Comparison of ENCODE assay signal across 8 mouse cellular contexts in genomic region chr11:6472076-6472475, GRCm38 (mm10). TPM values are rescaled to one million over a fixed set of nuclear protein-coding genes. Genes with fewer than 3 reads are reported as not detected.
DNase-seq lines count a peak whose midpoint lies in the region; ATAC-seq and TF ChIP-seq lines count a peak whose summit lies in the region.

No protein-coding gene starts in this region.

- H3K36me3 ChIP-seq in liver, embryonic 11.5 days (ENCODE audit: control insufficient read depth, insufficient read depth, low read length) = 0 out of 2 replicates have a peak, but pooled peaks cover 6% of the 10 kb centered on the region
- no peaks in the 10 kb centered on the region for H3K36me3 ChIP-seq in embryonic facial prominence, embryonic 11.5 days (replicated peaks; ENCODE audit: control insufficient read depth, insufficient read depth, low read depth, low read length)
- H3K36me3 ChIP-seq in intestine, postnatal 0 days (ENCODE audit: control insufficient read depth, insufficient read depth) = peaks cover under 1% of the 10 kb centered on the region; the same call in 1 of the 2 replicates
- no peaks in the 10 kb centered on the region for H3K36me3 ChIP-seq in neural tube, embryonic 15.5 days

- DNase-seq in liver, embryonic 11.5 days (ENCODE audit: low spot score) = no peak
- DNase-seq in liver = no peak
- DNase-seq in embryonic facial prominence, embryonic 11.5 days (ENCODE audit: low spot score) = no peak
- no peak for DNase-seq in gastrocnemius, postnatal 36 days
- DNase-seq in left cerebral cortex, postnatal 14 days (ENCODE audit: low spot score in 2 of 2) = no peak
- DNase-seq in gastrocnemius, adult 8-10 months (ENCODE audit: low spot score in 2 of 2) = no peak

- TF ChIP-seq CTCF in intestine, postnatal 0 days (IDR thresholded peaks at IDR 0.05; ENCODE audit: low read depth) = no peak

- peak overlapping the region; percentile 3; the same call in 1 of the 2 replicates for H3K9ac ChIP-seq in liver, embryonic 11.5 days (ENCODE audit: low read depth, low read length)
- no peak overlapping the region; the same call in 1 of the 2 replicates for H3K9ac ChIP-seq in embryonic facial prominence, embryonic 11.5 days (replicated peaks; ENCODE audit: low read length)
- no peak overlapping the region for H3K9ac ChIP-seq in intestine, postnatal 0 days (ENCODE audit: low read depth, low read length)
- H3K9ac ChIP-seq in neural tube, embryonic 15.5 days (replicated peaks) = peak overlapping the region; percentile 39

- no peak overlapping the region for H3K27ac ChIP-seq in liver, embryonic 11.5 days (ENCODE audit: low read depth, low read length)
- no peak overlapping the region for H3K27ac ChIP-seq in embryonic facial prominence, embryonic 11.5 days (replicated peaks; ENCODE audit: low read depth, low read length)
- no peak overlapping the region for H3K27ac ChIP-seq in intestine, postnatal 0 days (ENCODE audit: low read depth, low read length)
- H3K27ac ChIP-seq in neural tube, embryonic 15.5 days (replicated peaks) = no peak overlapping the region

- H3K4me1 ChIP-seq in liver, embryonic 11.5 days (replicated peaks; ENCODE audit: control insufficient read depth, insufficient read depth, low read length) = peaks cover 30% of the 10 kb centered on the region
- H3K4me1 ChIP-seq in embryonic facial prominence, embryonic 11.5 days (ENCODE audit: control insufficient read depth, insufficient read depth, low read length) = no peaks in the 10 kb centered on the region
- H3K4me1 ChIP-seq in intestine, postnatal 0 days (replicated peaks; ENCODE audit: control insufficient read depth, insufficient read depth, low read length) = peaks cover 7% of the 10 kb centered on the region
- H3K4me1 ChIP-seq in neural tube, embryonic 15.5 days = peaks cover 60% of the 10 kb centered on the region

- peak overlapping the region; percentile 49 for H3K4me3 ChIP-seq in liver, embryonic 11.5 days (ENCODE audit: low read depth, low read length)
- H3K4me3 ChIP-seq in embryonic facial prominence, embryonic 11.5 days (ENCODE audit: low read depth, low read length) = peak overlapping the region; percentile 31
- H3K4me3 ChIP-seq in intestine, postnatal 0 days (ENCODE audit: low read depth, low read length) = peak overlapping the region; percentile 29
- H3K4me3 ChIP-seq in neural tube, embryonic 15.5 days (replicated peaks) = peak overlapping the region; percentile 38

- H3K9me3 ChIP-seq in liver, embryonic 11.5 days (ENCODE audit: control insufficient read depth, low read length) = no peaks in the 10 kb centered on the region
- H3K9me3 ChIP-seq in embryonic facial prominence, embryonic 11.5 days (replicated peaks; ENCODE audit: control insufficient read depth, low read length) = no peaks in the 10 kb centered on the region
- no peaks in the 10 kb centered on the region for H3K9me3 ChIP-seq in intestine, postnatal 0 days (ENCODE audit: control insufficient read depth)
- no peaks in the 10 kb centered on the region for H3K9me3 ChIP-seq in neural tube, embryonic 15.5 days (replicated peaks)

- intact Hi-C loops in gastrocnemius, postnatal 36 days (cut with DNase I) = no loop called here
- intact Hi-C loops in left cerebral cortex, postnatal 14 days (cut with DNase I) = loop anchor here (10.0 kb wide), 1 partner anchor 153 kb away; the partner anchor contains the start of gene Tbrg4

- peak overlapping the region; percentile 68 for H3K4me2 ChIP-seq in liver, embryonic 11.5 days
- H3K4me2 ChIP-seq in embryonic facial prominence, embryonic 11.5 days (ENCODE audit: low read depth, low read length) = peak overlapping the region; percentile 36
- peak overlapping the region; percentile 81 for H3K4me2 ChIP-seq in intestine, postnatal 0 days (replicated peaks; ENCODE audit: low read depth)
- peak overlapping the region; percentile 79 for H3K4me2 ChIP-seq in neural tube, embryonic 15.5 days

- ATAC-seq in liver, embryonic 11.5 days (replicated peaks; ENCODE audit: low FRiP score) = no peak
- no peak for ATAC-seq in embryonic facial prominence, embryonic 11.5 days (replicated peaks; ENCODE audit: insufficient number of reproducible peaks, low FRiP score, low TSS enrichment, low read depth)
- no peak for ATAC-seq in intestine, postnatal 0 days
- no peak for ATAC-seq in neural tube, embryonic 15.5 days (ENCODE audit: low FRiP score)

- no peaks in the 10 kb centered on the region for H3K27me3 ChIP-seq in liver, embryonic 11.5 days (replicated peaks; ENCODE audit: control insufficient read depth, insufficient read depth, low read length)
- no peaks in the 10 kb centered on the region for H3K27me3 ChIP-seq in embryonic facial prominence, embryonic 11.5 days (ENCODE audit: control insufficient read depth, insufficient read depth, low read length)
- H3K27me3 ChIP-seq in intestine, postnatal 0 days (replicated peaks; ENCODE audit: control insufficient read depth, insufficient read depth, low read length) = no peaks in the 10 kb centered on the region
- no peaks in the 10 kb centered on the region for H3K27me3 ChIP-seq in neural tube, embryonic 15.5 days (replicated peaks)

RNA-seq across cellular contexts. Expression of gene Purb, which starts 3.6 kb away (rescaled TPM):
- 13.2 and 13.7 TPM in 2 replicates for polyA plus RNA-seq in liver, embryonic 11.5 days (2014; fragmentation: Nextera tagmentation; extraction: Ambion mirVana)
- polyA plus RNA-seq in embryonic facial prominence, embryonic 11.5 days (2014; fragmentation: Nextera tagmentation; extraction: Ambion mirVana) = 14.8 and 15.8 TPM in 2 replicates
- polyA plus RNA-seq in intestine, postnatal 0 days (2015; fragmentation: Nextera tagmentation; extraction: Ambion mirVana) = 21.6 and 25.1 TPM in 2 replicates
- 11.4 and 14.7 TPM in 2 replicates for polyA plus RNA-seq in neural tube, embryonic 15.5 days (2015; fragmentation: Nextera tagmentation; extraction: Ambion mirVana)
- 10 to 100 TPM; 19.7 to 20.7 TPM for total RNA-seq in gastrocnemius, postnatal 36 days (2021)
- total RNA-seq in left cerebral cortex, postnatal 14 days (2021) = 100 to 1,000 TPM; 300 to 303 TPM
- 10 to 100 TPM; 19.1 to 24.8 (median 19.7) TPM for total RNA-seq in gastrocnemius, adult 8-10 months (2022)

RNA-seq across cellular contexts. Expression of gene H2afv, which starts 27.8 kb away (rescaled TPM):
- 242 and 254 TPM in 2 replicates for polyA plus RNA-seq in liver, embryonic 11.5 days (2014; fragmentation: Nextera tagmentation; extraction: Ambion mirVana)
- polyA plus RNA-seq in embryonic facial prominence, embryonic 11.5 days (2014; fragmentation: Nextera tagmentation; extraction: Ambion mirVana) = 853 and 854 TPM in 2 replicates
- polyA plus RNA-seq in intestine, postnatal 0 days (2015; fragmentation: Nextera tagmentation; extraction: Ambion mirVana) = 343 and 346 TPM in 2 replicates
- polyA plus RNA-seq in neural tube, embryonic 15.5 days (2015; fragmentation: Nextera tagmentation; extraction: Ambion mirVana) = 183 and 240 TPM in 2 replicates
- 10 to 100 TPM; 36.4 to 49.2 TPM for total RNA-seq in gastrocnemius, postnatal 36 days (2021)
- 10 to 100 TPM; 29.5 to 34.4 TPM for total RNA-seq in left cerebral cortex, postnatal 14 days (2021)
- 10 to 100 TPM; 47.7 to 58.3 (median 56.0) TPM for total RNA-seq in gastrocnemius, adult 8-10 months (2022)

RNA-seq across cellular contexts. Expression of gene Myo1g, which starts 48.7 kb away (rescaled TPM):
- polyA plus RNA-seq in liver, embryonic 11.5 days (2014; fragmentation: Nextera tagmentation; extraction: Ambion mirVana) = 5.6 and 6.0 TPM in 2 replicates
- polyA plus RNA-seq in embryonic facial prominence, embryonic 11.5 days (2014; fragmentation: Nextera tagmentation; extraction: Ambion mirVana) = 0.29 and 0.67 TPM in 2 replicates
- 0.87 and 0.95 TPM in 2 replicates for polyA plus RNA-seq in intestine, postnatal 0 days (2015; fragmentation: Nextera tagmentation; extraction: Ambion mirVana)
- polyA plus RNA-seq in neural tube, embryonic 15.5 days (2015; fragmentation: Nextera tagmentation; extraction: Ambion mirVana) = 0.37 and 6.2 TPM in 2 replicates
- total RNA-seq in gastrocnemius, postnatal 36 days (2021) = 1 to 10 TPM; 1.3 to 1.7 TPM
- under 1 TPM; 0.40 to 0.68 TPM for total RNA-seq in left cerebral cortex, postnatal 14 days (2021)
- under 1 TPM in 3 of 4 experiments, not detected in 1; 0.17 to 0.88 (median 0.61) TPM for total RNA-seq in gastrocnemius, adult 8-10 months (2022)

RNA-seq across cellular contexts. Expression of gene Ppia, which starts 56.8 kb away (rescaled TPM):
- 5,363 and 5,401 TPM in 2 replicates for polyA plus RNA-seq in liver, embryonic 11.5 days (2014; fragmentation: Nextera tagmentation; extraction: Ambion mirVana)
- polyA plus RNA-seq in embryonic facial prominence, embryonic 11.5 days (2014; fragmentation: Nextera tagmentation; extraction: Ambion mirVana) = 5,819 and 6,203 TPM in 2 replicates
- polyA plus RNA-seq in intestine, postnatal 0 days (2015; fragmentation: Nextera tagmentation; extraction: Ambion mirVana) = 3,711 and 4,178 TPM in 2 replicates
- polyA plus RNA-seq in neural tube, embryonic 15.5 days (2015; fragmentation: Nextera tagmentation; extraction: Ambion mirVana) = 4,598 and 4,773 TPM in 2 replicates
- total RNA-seq in gastrocnemius, postnatal 36 days (2021) = 100 to 1,000 TPM; 206 to 211 TPM
- 1,000 to 10,000 TPM; 2,019 to 2,143 TPM for total RNA-seq in left cerebral cortex, postnatal 14 days (2021)
- total RNA-seq in gastrocnemius, adult 8-10 months (2022) = 100 to 1,000 TPM; 189 to 256 (median 213) TPM

Comparison
In these comparisons a context has a peak if more than half of its experiments do, and no peak if none do; other contexts are left out.
1. H3K9ac ChIP-seq: peak in liver, embryonic 11.5 days (single experiment) and neural tube, embryonic 15.5 days (single experiment); none in embryonic facial prominence, embryonic 11.5 days (single experiment) and intestine, postnatal 0 days (single experiment).
2. Peak in every context shown above with its lines, with median percentiles within 50 percentile points of each other: H3K4me2 ChIP-seq and H3K4me3 ChIP-seq.